Mouse (Mus musculus): Measurements from ENCODE around the gene Tbx4.

GRCm38 (mm10) chr11:85949749-85950148 is 63.5 kb downstream of the Tbx4 start:
- TF ChIP-seq CTCF (IDR thresholded peaks at IDR 0.05; ENCODE audit: low read depth) = no peak
- no peak for TF ChIP-seq EP300 (IDR thresholded peaks at IDR 0.05; ENCODE audit: low read depth)
